Mouse (Mus musculus): ENCODE measurements around the gene Itfg1. TPM values are rescaled to one million over a fixed set of nuclear protein-coding genes. Genes with fewer than 3 reads are reported as not detected.

The Itfg1 gene
- polyA plus RNA-seq, 1 experiment = 28.1 TPM

DNA sequence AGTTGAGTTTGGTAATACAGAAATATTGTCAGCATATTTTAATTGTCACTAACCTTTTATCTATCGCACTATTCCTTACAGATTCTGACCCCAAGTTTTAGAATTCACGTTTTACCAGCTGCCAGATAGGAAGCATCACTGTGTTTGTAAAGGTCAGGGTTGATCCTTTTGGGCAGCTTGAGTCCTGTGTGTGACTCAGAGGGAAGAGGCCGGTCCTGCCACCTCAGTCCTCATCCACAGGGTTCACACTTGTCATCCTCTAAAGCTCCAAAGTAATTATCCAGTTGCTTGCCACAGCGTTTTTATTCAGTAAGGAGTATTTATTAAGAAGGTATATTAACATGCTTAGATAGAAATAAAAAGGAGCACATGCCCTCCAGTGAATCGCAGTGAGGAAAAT, 123.5 kb downstream of the Itfg1 start:
- Histone ChIP-seq H3K79me2 (ENCODE audit: control insufficient read depth, insufficient read depth) (no peaks in the 10 kb centered on the region), H3K36me3 (ENCODE audit: control insufficient read depth, insufficient read depth) (peaks cover 9% of the 10 kb centered on the region), H3K4me2 (ENCODE audit: low read depth) (no peak overlapping the region), H3K4me3 (no peak overlapping the region), H3ac (ENCODE audit: control insufficient read depth, insufficient read length) (no peak overlapping the region), H3K27me3 (ENCODE audit: control insufficient read depth, insufficient read depth, insufficient read length) (no peaks in the 10 kb centered on the region)
- no peak for TF ChIP-seq TCF3 (IDR thresholded peaks at IDR 0.05; ENCODE audit: insufficient read length, low read depth)
- TF ChIP-seq MYOD1 (IDR thresholded peaks at IDR 0.05; ENCODE audit: control insufficient read depth in 1 of 3, insufficient read length in 2 of 3, low read depth in 2 of 3) = no peak
- TF ChIP-seq E2F4 (IDR thresholded peaks at IDR 0.05; ENCODE audit: insufficient read depth) = no peak
- no peak for TF ChIP-seq SRF (IDR thresholded peaks at IDR 0.05; ENCODE audit: control insufficient read depth, insufficient read length, low read depth)
- TF ChIP-seq USF1 (IDR thresholded peaks at IDR 0.05; ENCODE audit: low read depth) = no peak
- TF ChIP-seq POLR2AphosphoS2 (IDR thresholded peaks at IDR 0.05; ENCODE audit: insufficient read length, low read depth) = no peak
- no peak for TF ChIP-seq TCF12 (IDR thresholded peaks at IDR 0.05; ENCODE audit: insufficient read depth, poor library complexity, severe bottlenecking)
- TF ChIP-seq CEBPB (IDR thresholded peaks at IDR 0.05; ENCODE audit: insufficient read depth, poor library complexity, severe bottlenecking) = no peak
- TF ChIP-seq REST (IDR thresholded peaks at IDR 0.05; ENCODE audit: insufficient read depth, insufficient read length) = no peak
- no peak for TF ChIP-seq MAX (IDR thresholded peaks at IDR 0.05; ENCODE audit: low read depth)
- no peak for TF ChIP-seq POLR2A (IDR thresholded peaks at IDR 0.05; ENCODE audit: insufficient read length, low read depth)
- no peak for TF ChIP-seq MYOG (IDR thresholded peaks at IDR 0.05; ENCODE audit: control insufficient read depth in 1 of 3, insufficient read depth in 1 of 3, insufficient read length in 2 of 3, low read depth in 2 of 3)

GRCm38 (mm10) chr8:85716696-85717095, 124.0 kb downstream of the Itfg1 start:
- Histone ChIP-seq H3K4me3 (no peak overlapping the region), H3ac (ENCODE audit: control insufficient read depth, insufficient read length) (no peak overlapping the region), H3K4me2 (ENCODE audit: low read depth) (no peak overlapping the region), H3K27me3 (ENCODE audit: control insufficient read depth, insufficient read depth, insufficient read length) (no peaks in the 10 kb centered on the region), H3K79me2 (ENCODE audit: control insufficient read depth, insufficient read depth) (no peaks in the 10 kb centered on the region), H3K36me3 (ENCODE audit: control insufficient read depth, insufficient read depth) (peaks cover 9% of the 10 kb centered on the region)
- TF ChIP-seq MAX (IDR thresholded peaks at IDR 0.05; ENCODE audit: low read depth) (no peak), MYOD1 (IDR thresholded peaks at IDR 0.05; ENCODE audit: control insufficient read depth in 1 of 3, insufficient read length in 2 of 3, low read depth in 2 of 3) (no peak), MYOG (IDR thresholded peaks at IDR 0.05; ENCODE audit: control insufficient read depth in 1 of 3, insufficient read depth in 1 of 3, insufficient read length in 2 of 3, low read depth in 2 of 3) (no peak), E2F4 (IDR thresholded peaks at IDR 0.05; ENCODE audit: insufficient read depth) (no peak), REST (IDR thresholded peaks at IDR 0.05; ENCODE audit: insufficient read depth, insufficient read length) (no peak), POLR2AphosphoS2 (IDR thresholded peaks at IDR 0.05; ENCODE audit: insufficient read length, low read depth) (no peak), SRF (IDR thresholded peaks at IDR 0.05; ENCODE audit: control insufficient read depth, insufficient read length, low read depth) (no peak), POLR2A (IDR thresholded peaks at IDR 0.05; ENCODE audit: insufficient read length, low read depth) (no peak), USF1 (IDR thresholded peaks at IDR 0.05; ENCODE audit: low read depth) (no peak), CEBPB (IDR thresholded peaks at IDR 0.05; ENCODE audit: insufficient read depth, poor library complexity, severe bottlenecking) (no peak), TCF12 (IDR thresholded peaks at IDR 0.05; ENCODE audit: insufficient read depth, poor library complexity, severe bottlenecking) (no peak), TCF3 (IDR thresholded peaks at IDR 0.05; ENCODE audit: insufficient read length, low read depth) (no peak)

DNA sequence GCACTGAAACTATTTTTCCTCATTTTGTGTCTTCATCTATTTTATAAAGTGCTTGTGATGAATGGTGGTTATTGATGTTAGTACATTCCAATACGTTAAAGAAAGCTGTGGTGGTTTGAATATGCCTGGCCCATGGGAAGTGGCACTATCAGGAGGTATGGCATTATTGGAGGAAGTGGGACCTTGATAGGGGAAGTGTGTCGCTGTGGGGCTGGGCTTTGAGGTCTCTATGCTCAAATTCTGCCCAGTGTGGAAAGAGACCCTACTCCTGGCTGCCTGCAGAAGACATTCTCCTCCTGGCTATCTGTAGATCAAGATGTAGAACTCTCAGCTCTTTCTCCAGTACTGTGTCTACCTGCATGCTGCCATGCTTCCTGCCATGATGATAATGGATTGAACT, 133.7 kb downstream of the Itfg1 start:
- H3K4me3 ChIP-seq = no peak overlapping the region
- H3K79me2 ChIP-seq (ENCODE audit: control insufficient read depth, insufficient read depth) = no peaks in the 10 kb centered on the region
- H3K36me3 ChIP-seq (ENCODE audit: control insufficient read depth, insufficient read depth) = no peaks in the 10 kb centered on the region
- TF ChIP-seq REST (IDR thresholded peaks at IDR 0.05; ENCODE audit: insufficient read depth, insufficient read length) = no peak
- no peak for TF ChIP-seq POLR2A (IDR thresholded peaks at IDR 0.05; ENCODE audit: insufficient read length, low read depth)
- TF ChIP-seq POLR2AphosphoS2 (IDR thresholded peaks at IDR 0.05; ENCODE audit: insufficient read length, low read depth) = no peak
- TF ChIP-seq MYOG (IDR thresholded peaks at IDR 0.05; ENCODE audit: control insufficient read depth in 1 of 3, insufficient read depth in 1 of 3, insufficient read length in 2 of 3, low read depth in 2 of 3) = no peak
- no peak for TF ChIP-seq TCF3 (IDR thresholded peaks at IDR 0.05; ENCODE audit: insufficient read length, low read depth)
- TF ChIP-seq USF1 (IDR thresholded peaks at IDR 0.05; ENCODE audit: low read depth) = no peak
- no peak for TF ChIP-seq MAX (IDR thresholded peaks at IDR 0.05; ENCODE audit: low read depth)
- TF ChIP-seq E2F4 (IDR thresholded peaks at IDR 0.05; ENCODE audit: insufficient read depth) = no peak
- H3ac ChIP-seq (ENCODE audit: control insufficient read depth, insufficient read length) = no peak overlapping the region
- H3K27me3 ChIP-seq (ENCODE audit: control insufficient read depth, insufficient read depth, insufficient read length) = no peaks in the 10 kb centered on the region
- no peak overlapping the region for H3K4me2 ChIP-seq (ENCODE audit: low read depth)

GRCm38 (mm10) chr8:85700751-85701351, 139.9 kb downstream of the Itfg1 start, which contains the start of gene Neto2:
Neto2 (minus strand) TSS chr8:85700924.
- Histone ChIP-seq H3K4me3 (no peak within 1 kb of the TSS), H3K36me3 (ENCODE audit: control insufficient read depth, insufficient read depth) (no peaks in the 10 kb centered on the region), H3K27me3 (ENCODE audit: control insufficient read depth, insufficient read depth, insufficient read length) (peaks cover 16% of the 10 kb centered on the region), H3K79me2 (ENCODE audit: control insufficient read depth, insufficient read depth) (no peaks in the 10 kb centered on the region), H3ac (ENCODE audit: control insufficient read depth, insufficient read length) (no peak within 1 kb of the TSS), H3K4me2 (ENCODE audit: low read depth) (peak within 1 kb of the TSS; percentile 18)
- TF ChIP-seq MAX (IDR thresholded peaks at IDR 0.05; ENCODE audit: low read depth) = no peak

DNA sequence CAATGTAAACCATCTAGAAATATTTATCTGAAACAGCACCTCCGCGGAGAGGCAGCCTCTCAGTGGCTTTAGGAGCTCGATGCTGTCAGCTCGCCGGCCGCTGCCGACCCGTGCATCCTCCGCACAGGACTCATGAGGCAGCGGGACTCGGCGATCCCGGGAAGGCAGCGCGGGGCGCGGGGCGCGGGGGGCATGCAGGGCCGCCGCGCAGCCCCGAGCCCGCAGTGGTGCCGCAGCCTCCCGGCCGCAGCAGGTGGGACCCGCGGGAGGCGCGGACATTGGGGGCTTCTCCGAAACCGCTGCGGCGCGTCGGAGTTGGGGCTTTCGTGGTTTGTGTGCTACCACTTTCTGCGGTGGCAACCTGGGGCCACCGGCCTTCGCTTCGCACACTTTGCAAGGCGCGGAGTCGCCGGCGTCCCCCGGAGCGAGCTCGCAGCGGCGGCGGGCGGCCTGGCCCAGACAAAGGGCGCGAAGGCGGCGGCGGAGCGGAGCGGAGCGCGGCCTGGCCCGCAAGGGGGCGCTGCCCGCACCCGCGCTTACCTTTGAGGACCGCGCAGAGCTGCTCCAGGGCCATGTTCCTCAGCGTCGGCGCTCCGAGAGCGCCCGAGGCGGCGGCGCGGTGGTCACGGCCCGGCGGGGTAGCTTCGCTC, 140.5 kb downstream of the Itfg1 start:
- Histone ChIP-seq H3K4me3 (no peak overlapping the region), H3K27me3 (ENCODE audit: control insufficient read depth, insufficient read depth, insufficient read length) (peaks cover 16% of the 10 kb centered on the region), H3ac (ENCODE audit: control insufficient read depth, insufficient read length) (no peak overlapping the region), H3K4me2 (ENCODE audit: low read depth) (peak overlapping the region; percentile 18), H3K79me2 (ENCODE audit: control insufficient read depth, insufficient read depth) (no peaks in the 10 kb centered on the region), H3K36me3 (ENCODE audit: control insufficient read depth, insufficient read depth) (no peaks in the 10 kb centered on the region)
- no peak for TF ChIP-seq E2F4 (IDR thresholded peaks at IDR 0.05; ENCODE audit: insufficient read depth)
- no peak for TF ChIP-seq POLR2AphosphoS2 (IDR thresholded peaks at IDR 0.05; ENCODE audit: insufficient read length, low read depth)
- no peak for TF ChIP-seq TCF3 (IDR thresholded peaks at IDR 0.05; ENCODE audit: insufficient read length, low read depth)

All from myocyte (in vitro differentiated cells).